Mouse (Mus musculus) thymus, postnatal 0 days (tissue): ENCODE measurements around the gene Bdp1. TPM values are rescaled to one million over a fixed set of nuclear protein-coding genes. Genes with fewer than 3 reads are reported as not detected.
"Not testable (repeated sequence)": the region's sequence is repeated elsewhere in the genome, so short reads cannot be mapped to it uniquely, and the experiment has no call there.

Experiments
- DNase-seq: peaks from one replicate; pipeline ENCODE4 v3.0.0-alpha.2; 2015; ENCODE audit warnings: low spot score
- polyA plus RNA-seq: library from polyadenylated mRNA; unstranded; fragments of >200 nt; fragmentation: Nextera tagmentation; extraction: Ambion mirVana; gene quantifications from 2 replicates; pipeline ENCODE4 v1.2.1, GENCODE M21; 2015

Bdp1 gene
- polyA plus RNA-seq, result 27.5 and 33.0 TPM in 2 replicates

DNA sequence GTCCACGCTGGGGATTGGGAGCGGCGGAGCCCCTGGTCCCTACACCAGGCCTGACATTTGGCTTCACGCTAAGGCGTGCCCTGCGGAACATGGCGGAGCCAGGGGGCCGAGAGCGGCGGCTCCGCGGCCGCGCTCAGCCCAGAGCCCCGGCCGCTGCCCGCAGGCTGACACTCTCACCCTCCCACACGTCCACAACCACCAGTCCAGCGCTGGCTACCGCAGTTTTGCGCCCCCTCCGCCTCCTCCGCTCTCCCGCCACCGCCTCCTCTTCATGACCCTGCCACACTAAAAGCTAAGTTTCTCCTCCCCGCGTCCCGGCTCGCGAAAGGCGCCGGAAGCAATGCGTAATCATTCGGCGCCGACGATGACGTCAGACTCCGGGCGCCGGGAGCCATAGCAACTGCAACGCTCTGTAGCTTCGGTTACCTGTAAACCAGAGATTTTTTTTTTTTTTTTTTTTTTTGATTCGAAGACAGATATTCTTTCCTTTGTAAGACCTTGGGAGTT is at the start of gene Bdp1:
Gene Bdp1, minus strand, starts transcription at position 323 of the 507 bp plus-strand sequence.
- DNase-seq, result peak; percentile 94

DNA sequence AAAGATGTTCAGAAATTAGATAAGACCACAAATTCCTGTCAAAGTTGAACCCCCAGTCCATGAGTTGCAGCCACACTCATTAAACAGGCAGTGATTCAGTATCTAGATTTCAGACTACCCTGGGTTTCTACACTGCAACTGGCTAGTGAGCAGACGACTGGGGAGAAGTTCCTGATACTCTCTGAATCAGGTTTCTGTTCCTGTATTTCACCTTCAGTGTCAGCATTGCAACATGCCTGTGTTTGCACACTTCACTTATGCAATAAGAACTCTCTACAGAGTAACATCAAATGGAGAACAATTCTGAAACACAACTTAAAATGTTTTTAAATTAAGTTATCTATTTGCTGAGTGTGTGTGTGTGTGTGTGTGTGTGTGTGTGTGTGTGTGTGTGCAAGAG is 48.8 kb upstream of the Bdp1 start:
- DNase-seq, result no peak

DNA sequence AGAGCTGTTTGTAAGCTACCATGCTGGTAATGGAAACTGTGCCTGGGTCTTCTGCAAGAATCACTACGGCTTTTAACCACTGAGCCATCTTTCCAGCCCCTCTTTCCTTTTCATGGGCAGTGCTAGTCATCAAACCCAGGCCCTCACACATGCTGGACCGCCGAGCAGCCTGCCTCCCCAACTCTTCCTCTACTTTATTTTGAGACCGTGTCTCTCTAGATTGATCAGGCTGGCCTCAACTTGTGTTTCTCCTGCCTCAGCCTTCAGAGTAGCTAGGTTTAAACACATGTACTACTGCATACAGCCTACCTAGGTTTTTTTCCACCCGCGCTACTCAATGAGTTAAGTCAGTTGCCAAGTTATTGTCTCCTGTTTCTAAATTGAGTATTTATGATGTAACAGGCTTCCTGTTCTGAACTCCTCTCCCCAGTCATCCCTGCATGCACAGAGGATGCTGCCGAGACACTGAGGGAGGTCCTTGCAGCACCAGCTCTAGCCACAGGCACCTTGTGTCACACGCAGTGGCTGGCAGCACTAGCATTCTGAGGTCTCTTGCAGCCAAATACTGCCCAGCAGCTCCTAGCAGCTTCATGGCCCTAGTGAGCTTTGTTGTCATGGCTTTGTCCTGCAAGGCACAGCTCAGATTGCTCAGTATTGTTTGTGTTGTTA is 37.9 kb upstream of the Bdp1 start:
- no peak for DNase-seq

DNA sequence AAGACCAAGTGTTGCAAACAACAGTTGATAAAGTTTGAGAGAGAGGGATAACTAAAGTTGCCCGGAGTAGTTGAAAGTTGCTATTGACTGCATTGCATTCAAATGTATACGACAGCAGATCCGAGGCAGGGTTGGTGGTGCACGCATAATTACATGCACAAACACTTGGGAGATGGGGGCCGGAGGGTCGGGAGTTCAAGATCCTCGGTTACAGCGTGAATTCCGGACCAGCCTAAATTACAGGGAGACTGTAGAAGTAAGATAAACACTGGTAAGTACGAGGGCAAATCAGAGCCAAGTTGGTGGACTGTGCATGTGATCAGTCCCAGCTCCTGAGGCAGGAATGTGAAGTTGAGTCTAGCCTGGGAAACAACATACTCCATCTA is 21.4 kb upstream of the Bdp1 start:
- DNase-seq, result no peak

DNA sequence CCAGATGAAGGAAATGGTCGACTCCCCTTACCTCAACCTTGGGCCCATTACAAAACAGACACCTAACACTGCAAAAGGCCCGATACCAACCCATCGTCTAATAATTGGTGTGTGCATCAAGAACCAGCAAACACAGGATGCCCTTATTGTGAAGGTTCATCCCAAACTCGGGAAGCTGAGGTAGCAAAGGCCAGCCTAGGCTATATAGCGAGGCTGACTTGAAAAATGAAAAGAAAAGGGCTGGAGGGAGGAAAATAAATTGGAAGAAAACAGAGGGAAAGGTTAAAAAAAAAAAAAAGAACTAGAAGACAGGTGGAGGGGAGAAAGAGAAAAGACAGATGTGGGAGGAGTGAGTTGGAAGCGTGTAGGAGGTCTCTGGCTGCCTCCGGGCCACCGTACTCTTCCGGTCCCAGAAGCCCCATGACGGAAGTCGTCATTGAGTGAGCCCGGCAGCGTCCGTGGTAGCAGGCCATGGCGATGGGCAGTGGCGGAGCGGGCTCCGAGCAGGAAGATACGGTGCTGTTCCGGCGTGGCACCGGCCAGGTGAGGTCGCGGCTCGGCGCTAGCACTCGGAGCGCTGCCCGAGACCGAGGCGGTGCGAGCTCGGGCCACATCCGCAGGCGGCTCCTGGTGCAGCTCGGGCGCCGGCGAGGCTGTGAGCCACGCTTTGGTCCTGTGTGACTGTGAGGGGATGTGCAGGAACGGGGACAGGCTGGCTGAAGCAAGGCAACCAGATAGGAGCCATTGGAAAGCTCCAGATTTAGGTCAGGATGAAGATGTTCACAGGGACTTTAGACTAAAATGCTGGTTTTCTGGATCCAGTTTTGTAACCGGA is 20.8 kb upstream of the Bdp1 start, which contains the start of gene Smn1:
Gene Smn1, plus strand, starts transcription at position 430 of the 835 bp plus-strand sequence.
- DNase-seq, result peak; percentile 89

DNA sequence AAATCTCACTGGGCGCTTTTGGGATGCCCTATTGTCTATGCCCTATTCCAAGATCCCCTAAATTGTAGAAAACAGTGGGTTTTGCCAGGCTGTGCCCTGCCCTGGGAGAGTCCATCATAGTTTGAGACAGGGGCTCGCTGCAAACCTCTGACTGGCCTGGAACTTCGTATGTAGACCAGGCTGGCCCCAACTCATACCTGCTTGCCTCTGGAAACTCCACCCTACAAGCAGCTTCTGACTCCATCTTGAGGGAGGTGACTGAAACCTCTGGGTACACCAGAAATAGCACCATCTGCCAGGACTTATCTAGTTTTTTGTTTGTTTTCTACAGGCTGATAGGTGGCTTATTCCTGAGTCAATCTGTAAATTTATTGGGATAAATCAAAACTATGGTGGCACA is 20.1 kb upstream of the Bdp1 start:
- no peak for DNase-seq

DNA sequence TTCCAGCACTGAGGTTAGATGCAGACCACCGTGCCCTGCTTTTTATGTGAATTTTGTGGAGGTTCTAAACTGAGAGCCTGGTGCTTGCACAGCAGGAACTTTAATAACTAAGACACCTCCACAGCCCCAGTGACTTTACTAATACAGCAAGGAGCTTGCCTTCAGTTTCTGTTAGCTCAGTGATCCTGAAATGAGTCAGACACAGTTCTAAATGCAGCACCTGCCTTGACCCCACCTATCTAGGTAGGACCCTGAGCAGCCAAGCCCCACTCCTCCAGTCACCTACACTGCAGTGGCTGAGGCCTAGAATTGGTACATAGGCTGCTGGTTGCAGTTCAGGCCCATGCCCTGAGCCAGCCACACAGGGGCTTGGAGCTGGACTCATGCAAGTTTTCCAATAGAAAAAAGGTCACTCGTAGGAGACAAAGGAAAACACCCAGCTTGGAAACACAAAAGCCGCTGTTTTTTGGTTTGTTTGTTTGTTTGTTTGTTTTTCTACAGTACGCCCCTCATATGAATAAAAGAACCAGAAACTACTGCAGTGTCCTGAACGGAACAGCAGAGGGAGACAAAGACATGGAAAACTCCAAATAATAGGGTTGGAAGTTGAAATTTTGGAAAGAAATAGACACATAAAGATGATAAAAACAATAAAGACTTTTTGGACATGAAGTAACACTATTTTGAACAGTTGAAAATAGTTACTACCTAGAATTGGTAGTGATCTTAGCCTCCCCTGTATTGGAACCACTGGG is 8.5 kb upstream of the Bdp1 start:
- no peak for DNase-seq

DNA sequence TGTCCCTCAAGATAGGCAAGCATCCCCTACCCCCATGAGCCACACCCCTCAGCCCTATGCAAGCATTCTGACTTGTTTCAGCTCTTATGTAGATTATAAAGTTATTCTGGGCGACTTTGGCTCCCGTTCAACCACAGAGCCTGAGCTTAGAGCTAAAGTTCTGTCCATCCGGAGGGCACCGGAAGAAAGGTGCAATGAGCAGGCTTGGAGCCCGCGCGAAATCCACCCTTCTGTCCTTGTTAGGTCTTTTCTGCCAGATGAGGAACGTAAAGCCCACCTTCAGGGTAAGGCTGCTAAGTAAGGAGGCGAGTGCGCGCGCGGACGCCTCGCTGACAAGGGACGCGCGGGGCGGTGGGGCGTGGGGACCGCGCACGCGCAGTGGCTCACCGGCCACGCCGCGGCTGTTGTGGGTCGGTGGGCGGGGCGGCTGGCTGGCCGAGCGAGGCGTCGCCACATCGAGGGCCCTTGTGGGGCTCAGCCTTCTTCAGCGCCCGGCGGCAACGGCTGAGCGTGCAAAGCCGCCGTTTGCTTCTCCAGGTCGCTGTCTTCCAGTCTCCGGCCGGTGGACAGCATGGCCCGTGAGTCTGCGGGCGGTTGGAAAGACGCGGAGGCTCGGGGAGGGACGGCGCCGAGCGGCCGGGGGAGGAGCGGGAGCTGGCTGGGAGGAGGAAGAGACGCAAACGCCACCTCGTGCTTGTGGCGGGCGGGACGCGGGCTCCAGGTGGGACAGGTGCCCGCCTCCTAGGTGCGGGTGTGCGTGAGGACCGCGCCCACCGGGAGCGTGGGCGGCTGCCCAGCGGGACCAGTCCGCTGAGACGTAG is 4.0 kb upstream of the Bdp1 start, which contains the start of gene Serf1:
Gene Serf1, plus strand, starts transcription at position 361 of the 821 bp plus-strand sequence.
- DNase-seq, result peak; percentile 54

DNA sequence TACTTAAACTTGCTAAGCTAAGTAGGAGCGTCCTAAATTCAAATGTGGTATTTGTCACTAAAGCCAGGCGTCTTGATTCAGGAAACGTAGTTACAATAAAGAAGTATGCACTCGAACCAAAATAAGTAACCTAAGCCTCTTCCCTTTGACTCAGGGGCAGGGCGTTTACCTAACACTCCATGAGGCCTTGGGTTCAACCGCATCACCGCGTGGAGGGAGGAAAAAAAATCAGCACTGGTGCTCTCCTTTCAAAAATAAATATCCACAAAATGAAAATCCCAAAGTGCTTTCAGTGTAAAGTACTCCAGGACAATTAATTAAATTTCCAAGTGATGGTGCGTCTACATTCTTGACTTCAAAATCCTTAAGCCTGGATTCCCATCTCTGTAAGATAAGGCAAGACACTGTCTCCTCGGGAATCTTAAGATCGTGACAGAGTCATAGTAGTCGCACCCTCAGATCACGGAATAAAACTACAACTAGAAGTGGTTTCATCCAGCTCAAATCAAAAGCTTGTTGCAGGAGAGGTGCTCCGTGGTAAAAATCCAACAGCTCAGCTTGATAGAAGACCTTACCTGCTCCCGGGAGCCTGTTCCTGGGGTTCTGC is 715 bp downstream of the Bdp1 start:
- no peak for DNase-seq

DNA sequence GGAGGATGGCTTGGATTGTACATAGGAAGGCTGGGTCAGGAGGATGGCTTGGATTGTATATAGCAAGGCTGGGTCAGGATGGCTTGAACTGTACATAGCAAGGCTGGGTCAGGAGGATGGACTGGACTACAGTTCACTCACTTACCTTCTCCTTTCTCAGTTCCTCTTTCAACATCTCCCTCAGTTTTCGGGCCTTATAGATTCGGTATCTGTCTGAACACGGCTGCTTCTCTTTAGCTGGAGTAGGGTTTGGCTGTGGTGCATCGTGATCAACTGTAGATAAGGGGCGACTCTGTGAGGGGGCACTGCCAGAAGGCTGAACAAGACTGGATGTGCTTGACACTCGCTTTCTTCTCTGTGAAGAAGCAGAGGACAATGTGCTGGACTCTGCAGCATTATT is 5.1 kb downstream of the Bdp1 start:
- DNase-seq, result no peak

DNA sequence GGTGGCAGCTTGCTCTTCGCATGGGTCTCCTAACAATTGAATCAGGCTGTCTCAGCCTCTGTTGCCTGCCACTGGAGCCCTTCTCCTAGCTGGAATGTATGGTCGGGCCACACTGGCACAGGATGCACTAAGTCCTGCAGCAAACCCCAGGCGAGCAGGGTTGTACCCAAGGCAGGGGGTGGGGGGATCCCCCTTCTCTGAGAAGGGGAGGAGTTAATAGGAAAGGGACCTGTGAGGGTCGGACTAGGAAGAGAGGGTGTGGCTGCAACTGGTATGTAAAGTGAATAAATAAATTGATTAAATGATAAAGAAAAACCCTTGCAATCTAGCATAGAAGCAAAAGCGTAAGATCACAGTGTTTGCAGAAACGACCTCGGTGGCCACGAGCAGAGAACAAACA is 32.4 kb downstream of the Bdp1 start:
- no peak for DNase-seq

DNA sequence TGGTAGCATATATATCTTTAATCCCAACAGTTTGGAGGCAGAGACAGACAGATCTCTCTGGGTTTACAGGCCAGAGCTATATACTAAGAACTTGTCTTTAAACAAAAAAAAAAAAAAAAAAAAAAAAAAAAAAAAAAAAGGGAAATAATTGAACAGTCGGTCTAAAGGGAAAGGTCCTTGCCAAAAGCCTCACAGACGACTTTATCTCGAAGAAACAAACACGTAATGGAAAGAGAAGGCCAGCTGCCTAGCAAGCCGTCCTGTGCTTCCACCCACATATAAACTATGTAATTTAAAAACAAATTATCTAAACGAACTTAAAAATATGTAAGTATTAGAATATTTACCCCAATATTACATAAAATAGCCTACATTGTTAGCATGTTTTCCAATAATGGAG is 36.0 kb downstream of the Bdp1 start:
- DNase-seq, result no peak

DNA sequence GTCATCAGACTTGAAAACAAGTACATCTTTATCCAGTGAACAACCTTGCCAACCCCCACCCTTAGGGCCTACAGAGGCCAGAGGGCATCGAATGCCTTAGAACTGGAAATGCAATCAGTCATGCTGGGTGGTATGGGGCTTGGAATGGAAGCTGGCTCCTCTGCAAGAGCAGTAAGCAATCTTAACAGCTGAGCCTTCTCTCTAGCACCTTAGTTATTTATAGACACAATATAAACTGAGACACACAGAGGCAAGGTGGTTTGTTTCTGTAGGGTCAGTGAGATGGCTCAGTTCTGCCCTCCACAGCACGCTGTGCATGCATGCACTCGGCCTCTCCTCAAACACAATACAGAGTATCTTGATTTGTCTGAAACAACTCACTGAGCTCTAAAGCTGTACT is 39.9 kb downstream of the Bdp1 start:
- no peak for DNase-seq

DNA sequence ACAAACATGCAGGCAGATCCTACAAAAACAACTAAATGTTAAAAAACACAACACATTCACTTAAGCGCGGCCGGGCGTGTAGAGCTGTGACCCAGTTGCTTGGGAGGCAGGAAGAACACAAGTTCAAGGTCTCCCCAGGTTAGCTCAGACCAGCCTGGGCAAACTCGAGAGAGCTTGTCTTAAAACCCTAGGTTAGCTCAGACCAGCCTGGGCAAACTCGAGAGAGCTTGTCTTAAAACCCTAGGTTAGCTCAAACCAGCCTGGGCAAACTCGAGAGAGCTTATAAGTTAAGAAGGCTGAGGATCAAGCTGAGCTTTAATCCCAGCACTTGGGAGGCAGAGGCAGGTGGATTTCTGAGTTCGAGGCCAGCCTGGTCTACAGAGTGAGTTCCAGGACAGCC is 46.1 kb downstream of the Bdp1 start:
- not testable (repeated sequence) for DNase-seq

DNA sequence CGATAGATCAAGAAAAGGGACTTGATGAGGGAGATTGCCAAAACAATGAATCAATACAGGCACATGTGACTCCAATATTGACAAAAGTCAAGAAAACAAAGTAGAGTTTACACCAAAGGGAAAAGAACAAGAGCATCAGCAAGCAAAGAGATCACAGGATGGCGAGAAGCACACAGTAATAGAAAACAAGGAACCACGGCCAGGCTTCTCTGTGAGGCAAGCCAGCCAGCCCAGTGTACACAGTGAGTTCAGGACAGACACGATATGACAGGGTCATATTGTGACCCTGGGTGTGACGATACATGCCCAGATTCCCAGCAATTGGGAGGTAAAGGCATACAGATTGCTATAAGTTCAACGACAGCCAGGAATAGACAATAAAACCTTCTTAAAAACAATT is 77.9 kb downstream of the Bdp1 start:
- no peak for DNase-seq

DNA sequence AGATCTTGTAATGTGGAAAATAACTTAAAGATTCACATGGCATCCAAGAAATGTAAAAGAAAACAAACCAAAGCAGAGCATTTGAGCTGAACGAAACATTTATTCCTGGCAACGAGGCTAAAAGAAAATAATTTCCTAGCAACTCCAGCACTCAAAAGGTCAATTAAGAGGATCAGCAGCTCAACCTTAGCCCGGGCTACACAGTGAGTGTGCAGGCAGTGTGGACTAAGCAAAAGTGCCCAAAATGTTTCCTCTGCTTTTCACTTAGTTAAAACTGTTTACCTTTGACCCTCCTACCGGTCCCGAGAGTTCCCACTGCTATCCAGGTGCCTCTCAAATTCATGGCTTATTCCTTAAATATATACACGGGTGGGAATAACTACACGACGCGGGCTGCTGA is 87.0 kb downstream of the Bdp1 start:
- DNase-seq, result no peak

DNA sequence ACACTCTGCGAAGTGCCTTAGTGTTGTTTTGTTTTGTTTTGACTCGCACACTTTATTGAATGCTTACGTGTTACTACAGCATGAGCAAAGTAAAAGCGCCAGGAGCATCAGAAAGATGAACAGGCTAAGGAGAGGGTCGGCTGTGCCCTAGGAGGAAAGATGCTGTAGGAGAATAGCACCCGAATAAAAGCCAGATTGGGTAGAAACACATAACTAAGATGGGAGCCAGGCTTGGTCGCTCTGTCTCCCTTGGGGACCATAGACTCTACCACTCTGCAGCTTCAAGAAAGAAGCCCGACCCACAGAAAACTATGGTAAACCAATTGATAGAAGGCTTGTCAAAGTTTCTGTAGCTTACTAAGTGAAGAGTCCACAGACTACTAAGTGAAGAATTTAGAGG is 87.9 kb downstream of the Bdp1 start:
- DNase-seq, result no peak

DNA sequence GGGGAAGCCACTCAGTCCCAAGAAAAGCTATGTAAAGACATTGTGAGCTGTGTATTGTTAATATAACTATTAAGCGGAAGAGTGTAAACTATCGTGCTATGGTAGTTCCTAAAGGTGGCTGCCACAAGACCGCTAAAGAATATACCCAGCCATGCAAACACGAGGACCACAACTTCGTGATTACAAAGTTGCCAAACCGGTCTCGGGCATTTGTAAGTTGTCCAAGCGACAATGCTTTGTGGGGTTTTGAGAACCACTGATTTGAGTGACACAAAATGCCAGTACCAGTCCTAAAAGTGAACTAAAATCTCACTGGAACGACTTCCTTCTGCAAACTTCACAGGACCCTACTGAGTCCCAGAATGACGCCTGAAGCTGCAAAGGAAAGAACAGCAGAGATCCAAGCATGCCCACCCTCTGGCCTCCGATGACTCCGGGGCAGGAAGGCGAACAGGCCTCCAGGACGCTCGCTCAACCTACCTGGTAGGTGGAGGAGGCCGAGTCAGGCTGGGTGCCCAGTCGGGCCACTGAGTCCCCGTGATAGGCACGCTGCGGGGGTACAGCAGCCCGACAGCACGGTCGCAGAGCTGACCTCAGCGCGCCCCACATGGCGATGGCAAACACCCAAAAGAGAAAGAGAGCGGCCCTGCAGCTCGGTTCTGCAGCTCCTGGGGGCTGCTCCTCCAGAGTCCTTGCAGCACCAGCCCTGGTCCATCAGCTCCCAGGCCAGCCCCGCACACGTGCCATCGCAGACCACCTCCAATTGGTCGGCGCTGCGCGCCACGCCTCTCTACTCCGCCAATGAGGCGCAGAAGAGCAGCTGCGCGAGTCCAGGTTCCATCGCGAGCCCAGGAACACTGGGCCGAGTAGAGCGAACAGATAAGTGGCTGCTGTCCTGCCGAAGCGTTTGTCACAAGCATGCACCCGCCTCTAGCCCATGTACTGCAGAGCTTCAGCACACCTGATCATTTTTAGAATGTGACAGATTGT is 88.7 kb downstream of the Bdp1 start, which contains the start of gene Mccc2:
Gene Mccc2, minus strand, starts transcription at position 734 of the 990 bp plus-strand sequence.
- DNase-seq, result peak; percentile 82

DNA sequence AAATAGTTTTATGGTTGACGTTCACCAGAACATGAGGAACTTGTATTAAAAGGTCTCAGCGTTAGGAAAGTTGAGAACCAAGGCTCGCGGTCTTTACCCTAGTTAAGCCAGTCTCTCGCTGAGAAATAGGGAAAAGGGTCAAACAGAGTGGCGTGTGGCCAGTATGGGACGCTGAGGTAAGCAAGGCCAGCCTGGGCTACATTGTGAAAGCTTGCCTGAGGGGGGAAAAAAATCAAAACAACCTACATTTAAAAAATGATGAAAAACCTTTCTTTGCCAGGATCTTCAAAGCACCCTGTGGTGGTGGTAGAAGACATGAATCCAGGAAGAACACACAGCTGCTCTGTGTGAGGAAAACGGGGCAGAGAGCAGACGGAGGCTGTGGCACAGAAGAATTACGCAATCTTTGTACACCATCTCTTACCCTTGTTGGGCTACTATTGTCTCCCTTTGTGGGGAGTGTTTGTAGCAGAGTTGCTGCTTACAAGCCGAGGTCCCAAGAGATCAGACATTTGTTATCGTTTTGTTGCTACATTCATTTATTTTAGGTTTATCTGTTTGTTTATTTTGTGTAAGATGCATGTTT is 97.9 kb downstream of the Bdp1 start:
- DNase-seq, result no peak
